Mouse (Mus musculus): ENCODE data around the gene Alcam.

- TF ChIP-seq POLR2A (IDR thresholded peaks at IDR 0.05; ENCODE audit: extremely low read depth, insufficient read depth, low read length) (no peak), CTCF (IDR thresholded peaks at IDR 0.05; ENCODE audit: low read depth, low read length) (no peak)
These were observed 134.6 kb downstream of the Alcam start for GRCm38 (mm10) chr16:52319229-52319628.

Measured in liver, adult 2 months (tissue).